Mouse (Mus musculus) heart, adult 2 months (tissue): ENCODE measurements around the gene Frmd6.

Experiments used
- CTCF ChIP-seq: fragments of 200-600 bp; IDR thresholded peaks from 2 replicates; pipeline ENCODE4 v1.8.1; 2022; ENCODE audit warnings: antibody characterized with exemption, mild to moderate bottlenecking, moderate library complexity
- POLR2A ChIP-seq: fragments of 200-500 bp; IDR thresholded peaks from 2 replicates; pipeline ENCODE4 v1.6.1; 2011; ENCODE audit warnings: mild to moderate bottlenecking, low read depth, low read length, control low read depth; ENCODE audit not compliant: insufficient read depth

- TF ChIP-seq CTCF (no peak), POLR2A (no peak)
These were observed 41.0 kb upstream of the Frmd6 start for GRCm38 (mm10) chr12:70784240-70784705.
